Mouse (Mus musculus) G1E (cell line): ENCODE results near the gene Cdc42bpg.

Experiments
- CTCF ChIP-seq: IDR thresholded peaks from 2 replicates; pipeline ENCODE4 v1.5.1; 2012; ENCODE audit warnings: low read depth, low read length, inconsistent platforms, mixed read lengths
- TAL1 ChIP-seq: conservative IDR thresholded peaks from 2 replicates; pipeline ENCODE4 v1.6.1; 2012; ENCODE audit warnings: low read depth, low read length, inconsistent platforms, mixed read lengths

DNA sequence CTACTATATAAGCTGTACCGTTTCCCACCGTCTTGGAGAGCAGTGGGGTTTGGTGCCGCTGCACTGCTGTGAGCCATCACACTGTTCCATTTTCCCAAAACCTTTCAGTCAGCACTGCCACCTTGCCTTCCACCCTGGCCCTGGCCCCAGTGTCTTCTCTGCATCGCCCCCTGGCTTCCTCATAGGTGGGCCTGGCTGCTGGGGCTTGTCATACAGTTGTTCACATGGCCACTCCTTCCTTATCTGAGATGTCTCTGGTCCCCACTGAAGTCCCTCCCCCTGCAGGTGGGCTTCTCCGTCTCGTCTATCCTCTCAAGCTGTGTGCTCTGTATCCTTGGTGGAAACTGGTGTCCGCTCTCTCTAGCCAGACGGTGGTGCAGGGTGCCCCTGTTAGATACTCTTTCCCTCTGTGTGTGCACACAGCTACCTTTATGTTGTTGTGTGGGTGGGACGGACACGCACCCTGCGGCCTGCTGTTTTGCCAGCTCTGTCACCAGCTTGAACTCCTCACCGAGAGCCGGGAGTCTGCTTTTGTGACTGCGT, 16.5 kb upstream of the Cdc42bpg start:
- no peak for TF ChIP-seq CTCF
- TF ChIP-seq TAL1 = no peak
